Mouse (Mus musculus) midbrain, embryonic 14.5 days (tissue): ENCODE measurements at regions not wholly inside any gene's neighbourhood (a gene's known extent, or its start where the extent isn't known, plus 50 kb on each side); places are given as distances from the start of the nearest gene placed in this dataset.

ENCODE experiments used
- ATAC-seq: fragments of 200-750 bp; cut with Nextera tagmentation; 2 replicates; pipeline ENCODE4 v1.8.0; 2017; ENCODE audit warnings: moderate number of reproducible peaks, moderate library complexity; ENCODE audit not compliant: low FRiP score, low TSS enrichment
- DNase-seq: peaks from one replicate; pipeline ENCODE4 v3.0.0-alpha.2; 2015
- H3K27ac ChIP-seq: fragments of 300-500 bp; sonication (generic); replicated peaks from 2 replicates; pipeline ENCODE4 v1.5.1; 2014; ENCODE audit warnings: mild to moderate bottlenecking, low read depth, low read length, moderate library complexity
- H3K27me3 ChIP-seq: fragments of 300-500 bp; sonication (generic); 2 replicates; pipeline ENCODE4 v1.6.1; 2014; ENCODE audit warnings: low read length, control low read depth, mixed read lengths; ENCODE audit not compliant: control insufficient read depth, insufficient read depth
- H3K36me3 ChIP-seq: fragments of 300-500 bp; sonication (generic); 2 replicates; pipeline ENCODE4 v1.6.1; 2014; ENCODE audit warnings: low read length, control low read depth; ENCODE audit not compliant: control insufficient read depth, insufficient read depth
- H3K4me1 ChIP-seq: fragments of 300-500 bp; sonication (generic); 2 replicates; pipeline ENCODE4 v1.6.1; 2014; ENCODE audit warnings: mild to moderate bottlenecking, antibody characterized with exemption, low read length, control low read depth; ENCODE audit not compliant: control insufficient read depth, insufficient read depth
- H3K4me2 ChIP-seq: fragments of 300-500 bp; sonication (generic); 2 replicates; pipeline ENCODE4 v1.6.1; 2014; ENCODE audit warnings: mild to moderate bottlenecking, low read length, moderate library complexity
- H3K4me3 ChIP-seq: fragments of 300-500 bp; sonication (generic); replicated peaks from 2 replicates; pipeline ENCODE4 v1.5.1; 2014; ENCODE audit warnings: low read depth, low read length
- H3K9ac ChIP-seq: fragments of 300-500 bp; sonication (generic); replicated peaks from 2 replicates; pipeline ENCODE4 v1.6.1; 2014; ENCODE audit warnings: mild to moderate bottlenecking, low read length, moderate library complexity
- H3K9me3 ChIP-seq: fragments of 300-500 bp; sonication (generic); 2 replicates; pipeline ENCODE4 v1.6.1; 2016; ENCODE audit warnings: low read length, control low read depth, mixed read lengths; ENCODE audit not compliant: control insufficient read depth
- WGBS: fragments of 180-500 bp; shearing (Covaris S2); extraction: QIAGEN DNeasy Blood & Tissue Kit; methylation state at CpG from one replicate; pipeline ENCODE4 v1.1.7; 2014; 5-methylcytosine and 5-hydroxymethylcytosine counted together

- ATAC-seq = no peak
- H3K27ac ChIP-seq = no peak overlapping the region
- DNase-seq = no peak
- no peak overlapping the region for H3K4me3 ChIP-seq
- H3K9ac ChIP-seq = no peak overlapping the region
- 54% methylated on average over 5 of the region's 5 CpGs for WGBS
- H3K27me3 ChIP-seq = no peaks in the 10 kb centered on the region
- H3K4me1 ChIP-seq = no peaks in the 10 kb centered on the region
- H3K9me3 ChIP-seq = no peaks in the 10 kb centered on the region
- H3K4me2 ChIP-seq = no peak overlapping the region
- no peaks in the 10 kb centered on the region for H3K36me3 ChIP-seq
These were observed 212.1 kb upstream of the Tbl1xr1 start for GRCm38 (mm10) chr3:21864391-21864790.

GRCm38 (mm10) chr3:21865856-21866255, 210.6 kb upstream of the Tbl1xr1 start:
- H3K4me2 ChIP-seq = no peak overlapping the region
- H3K27ac ChIP-seq = no peak overlapping the region
- H3K36me3 ChIP-seq = no peaks in the 10 kb centered on the region
- H3K27me3 ChIP-seq = no peaks in the 10 kb centered on the region
- no peaks in the 10 kb centered on the region for H3K4me1 ChIP-seq
- WGBS = 91% methylated on average over 1 of the region's 1 CpGs
- DNase-seq (no peak), ATAC-seq (no peak)
- H3K9ac ChIP-seq = no peak overlapping the region
- H3K9me3 ChIP-seq = no peaks in the 10 kb centered on the region
- no peak overlapping the region for H3K4me3 ChIP-seq

GRCm38 (mm10) chr3:21878396-21878795, 198.1 kb upstream of the Tbl1xr1 start:
- Histone ChIP-seq H3K27ac (no peak overlapping the region), H3K9me3 (no peaks in the 10 kb centered on the region), H3K4me2 (no peak overlapping the region), H3K4me3 (no peak overlapping the region), H3K27me3 (no peaks in the 10 kb centered on the region), H3K4me1 (no peaks in the 10 kb centered on the region), H3K36me3 (no peaks in the 10 kb centered on the region), H3K9ac (no peak overlapping the region)
- ATAC-seq = no peak
- WGBS = 95% methylated on average over 2 of the region's 2 CpGs
- DNase-seq = no peak

GRCm38 (mm10) chr3:21884216-21884615, 192.2 kb upstream of the Tbl1xr1 start:
- Histone ChIP-seq H3K9me3 (no peaks in the 10 kb centered on the region), H3K27me3 (no peaks in the 10 kb centered on the region), H3K36me3 (no peaks in the 10 kb centered on the region), H3K4me3 (no peak overlapping the region), H3K4me1 (no peaks in the 10 kb centered on the region), H3K27ac (no peak overlapping the region), H3K4me2 (no peak overlapping the region), H3K9ac (no peak overlapping the region)
- WGBS = 83% methylated on average over 3 of the region's 3 CpGs
- ATAC-seq (no peak), DNase-seq (no peak)

GRCm38 (mm10) chr3:21888710-21889109, 187.7 kb upstream of the Tbl1xr1 start:
- H3K9me3 ChIP-seq = no peaks in the 10 kb centered on the region
- H3K4me2 ChIP-seq = no peak overlapping the region
- no peak overlapping the region for H3K4me3 ChIP-seq
- no peaks in the 10 kb centered on the region for H3K27me3 ChIP-seq
- DNase-seq = no peak
- peaks cover 8% of the 10 kb centered on the region for H3K4me1 ChIP-seq
- WGBS = 84% methylated on average over 3 of the region's 3 CpGs
- H3K36me3 ChIP-seq = no peaks in the 10 kb centered on the region
- H3K27ac ChIP-seq = no peak overlapping the region
- no peak for ATAC-seq
- H3K9ac ChIP-seq = no peak overlapping the region

- peak; percentile 75 for DNase-seq
- Histone ChIP-seq H3K4me3 (no peak overlapping the region), H3K9ac (no peak overlapping the region), H3K4me2 (peak overlapping the region; percentile 27; the same call in 1 of the 2 replicates), H3K36me3 (no peaks in the 10 kb centered on the region), H3K4me1 (peaks cover 8% of the 10 kb centered on the region), H3K27me3 (no peaks in the 10 kb centered on the region), H3K27ac (peak overlapping the region; percentile 70), H3K9me3 (no peaks in the 10 kb centered on the region)
- WGBS = 3% methylated on average over 7 of the region's 7 CpGs
- ATAC-seq = peak; percentile 73; the same call in 1 of the 2 replicates
These were observed 184.5 kb upstream of the Tbl1xr1 start for GRCm38 (mm10) chr3:21891819-21892480.

- Histone ChIP-seq H3K4me1 (peaks cover 8% of the 10 kb centered on the region), H3K4me3 (no peak overlapping the region), H3K36me3 (no peaks in the 10 kb centered on the region), H3K4me2 (peak overlapping the region; percentile 25), H3K9ac (no peak overlapping the region), H3K27ac (peak overlapping the region; percentile 76), H3K9me3 (no peaks in the 10 kb centered on the region), H3K27me3 (no peaks in the 10 kb centered on the region)
- peak; percentile 62 for ATAC-seq
- DNase-seq = peak; percentile 59
- 20% methylated on average over 8 of the region's 8 CpGs for WGBS
These were observed 183.5 kb upstream of the Tbl1xr1 start for GRCm38 (mm10) chr3:21892864-21893404.

GRCm38 (mm10) chr3:21895551-21895950, 180.9 kb upstream of the Tbl1xr1 start:
- ATAC-seq = no peak
- Histone ChIP-seq H3K9ac (no peak overlapping the region), H3K9me3 (no peaks in the 10 kb centered on the region), H3K4me1 (peaks cover 8% of the 10 kb centered on the region), H3K27ac (no peak overlapping the region), H3K4me2 (no peak overlapping the region), H3K4me3 (no peak overlapping the region), H3K36me3 (no peaks in the 10 kb centered on the region), H3K27me3 (no peaks in the 10 kb centered on the region)
- no peak for DNase-seq
- WGBS = 95% methylated on average over 2 of the region's 2 CpGs

- Histone ChIP-seq H3K4me2 (no peak overlapping the region), H3K27ac (no peak overlapping the region), H3K36me3 (no peaks in the 10 kb centered on the region), H3K9me3 (no peaks in the 10 kb centered on the region), H3K27me3 (no peaks in the 10 kb centered on the region), H3K9ac (no peak overlapping the region), H3K4me1 (no peaks in the 10 kb centered on the region), H3K4me3 (no peak overlapping the region)
- DNase-seq (no peak), ATAC-seq (no peak)
- WGBS = 82% methylated on average over 5 of the region's 5 CpGs
These were observed 178.2 kb upstream of the Tbl1xr1 start for GRCm38 (mm10) chr3:21898241-21898640.
